Mouse (Mus musculus) kidney, postnatal 25 days (tissue): ENCODE measurements around the gene Stim2.

Source experiments
- DNase-seq, 2 experiments: peaks; one replicate each; pipeline ENCODE4 v3.0.0; 2021; ENCODE audit warnings: mixed read lengths in 2 of 2

Gene Stim2

DNA sequence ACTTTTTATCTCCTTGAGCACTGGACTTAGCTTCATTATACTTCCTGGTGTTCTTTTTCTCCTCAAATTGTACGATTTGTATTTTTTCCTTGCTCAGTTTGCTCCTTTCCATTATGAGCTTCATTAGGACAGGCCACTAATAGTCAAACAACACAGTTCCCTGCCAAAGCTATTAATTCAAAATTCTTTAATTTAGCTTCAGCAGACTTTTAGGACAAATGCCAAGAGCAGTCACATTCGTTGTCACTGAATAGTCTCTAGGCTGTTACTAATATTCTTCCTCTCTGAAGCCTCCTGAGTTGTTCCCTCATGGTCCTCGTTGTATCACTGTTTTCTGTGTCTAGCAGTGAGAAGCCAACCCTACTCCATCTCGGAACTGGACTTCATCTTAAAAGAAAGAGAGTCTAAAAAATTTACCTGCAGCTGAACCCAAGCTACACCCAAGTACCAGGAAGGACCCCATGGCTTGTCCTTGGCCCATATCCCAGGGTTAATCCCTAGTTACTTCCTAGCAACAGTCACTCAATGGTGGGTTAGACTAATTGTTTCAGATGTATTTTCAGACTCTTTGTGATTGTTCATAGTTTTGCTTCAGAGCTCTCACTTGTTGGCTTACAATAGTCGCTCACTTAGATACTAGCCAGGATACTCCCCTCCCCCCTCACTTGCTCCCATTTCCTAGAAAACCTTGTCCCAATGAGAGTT, 149.9 kb downstream of the Stim2 start:
- DNase-seq, result no peak

DNA sequence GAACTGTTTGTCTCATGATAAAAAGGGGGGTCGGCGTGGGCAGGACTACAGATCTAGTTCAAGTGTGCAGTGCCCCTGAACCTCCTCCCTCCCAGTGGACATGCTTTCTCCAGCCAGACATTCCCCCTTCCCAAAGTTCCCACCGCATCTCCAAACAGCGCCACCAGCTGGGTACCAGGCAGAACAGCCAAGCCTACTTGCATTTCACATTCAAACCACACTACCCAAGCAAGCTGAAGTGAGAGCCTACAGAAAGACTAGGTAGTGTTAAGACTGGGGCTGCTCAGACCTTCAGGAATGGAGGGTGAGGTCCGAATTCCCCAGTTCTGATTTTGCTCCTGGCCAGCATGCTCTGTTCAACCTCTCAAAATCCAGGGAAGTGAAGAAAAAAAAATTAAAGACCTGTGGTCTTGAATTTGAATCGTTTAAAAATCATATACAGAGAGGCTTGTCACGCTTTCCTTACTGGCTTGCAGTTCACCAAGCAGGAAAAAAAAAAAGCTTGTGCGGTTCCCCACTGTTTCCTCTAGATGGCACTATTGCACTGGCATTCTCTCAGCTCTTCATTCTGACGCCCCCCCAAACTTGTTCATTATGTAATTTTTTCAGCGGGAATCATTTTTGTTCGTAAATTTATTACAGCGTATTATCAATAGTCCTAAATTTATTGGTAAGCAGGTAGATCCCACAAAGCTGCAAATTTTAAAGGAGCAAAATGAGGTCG, 156.4 kb downstream of the Stim2 start:
- peak in 1 of 2 experiments; percentile 21 for DNase-seq

DNA sequence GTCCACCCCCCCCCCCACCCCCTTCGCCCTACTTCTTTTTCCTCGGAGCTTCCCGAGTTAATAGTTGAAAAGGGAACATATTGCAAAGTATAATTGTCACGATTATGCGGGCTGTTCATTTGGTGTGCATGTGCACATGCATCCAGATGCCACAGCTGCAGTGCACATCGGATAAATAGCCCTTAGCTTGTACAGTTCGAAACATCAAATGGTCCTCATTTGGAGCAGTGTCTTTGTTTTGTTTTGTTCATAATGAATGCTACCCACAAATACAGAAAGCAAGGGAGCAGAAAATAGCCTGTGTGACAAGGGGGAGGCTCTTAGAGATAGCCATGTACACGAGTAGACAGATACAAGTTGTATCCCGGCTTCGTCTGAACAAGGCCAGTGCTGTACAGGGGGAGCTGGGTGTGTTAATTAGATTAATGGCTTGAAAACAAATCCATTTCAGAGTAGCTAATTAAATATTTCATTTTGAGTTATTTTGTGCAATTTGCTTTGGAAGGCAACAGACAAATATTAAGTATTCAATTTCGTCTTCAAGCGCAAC, 157.0 kb downstream of the Stim2 start:
- no peak for DNase-seq

GRCm38 (mm10) chr5:54155916-54156315, 157.6 kb downstream of the Stim2 start:
- no peak for DNase-seq

DNA sequence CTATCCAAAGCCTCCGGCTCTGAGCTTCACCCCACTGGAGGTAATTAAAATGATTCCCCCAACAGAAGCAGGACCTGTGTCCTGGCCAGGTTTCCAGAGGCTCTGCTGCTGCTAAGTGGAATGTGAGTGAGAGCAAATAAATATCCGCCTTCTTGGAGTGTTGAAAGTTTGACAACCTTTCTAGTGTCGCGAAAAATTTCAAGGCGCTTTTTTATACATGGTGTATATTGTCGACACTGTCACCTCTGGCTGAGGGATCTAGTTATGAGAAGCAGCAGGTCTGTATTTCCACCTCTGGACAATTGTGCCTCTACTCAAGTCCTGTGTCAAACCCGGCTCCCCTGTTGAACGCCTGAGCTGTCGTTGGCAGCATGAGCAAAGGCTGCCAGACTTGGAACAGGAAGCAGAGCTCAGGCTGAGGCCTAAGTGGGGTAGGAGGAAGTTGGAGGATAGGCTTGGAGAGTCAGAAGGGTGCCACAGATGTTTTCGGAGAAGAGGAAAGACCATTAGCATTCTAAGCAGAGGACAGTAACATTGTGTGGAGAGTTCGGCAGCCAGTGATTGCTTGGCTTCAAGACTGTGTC, 158.7 kb downstream of the Stim2 start:
- no peak for DNase-seq

DNA sequence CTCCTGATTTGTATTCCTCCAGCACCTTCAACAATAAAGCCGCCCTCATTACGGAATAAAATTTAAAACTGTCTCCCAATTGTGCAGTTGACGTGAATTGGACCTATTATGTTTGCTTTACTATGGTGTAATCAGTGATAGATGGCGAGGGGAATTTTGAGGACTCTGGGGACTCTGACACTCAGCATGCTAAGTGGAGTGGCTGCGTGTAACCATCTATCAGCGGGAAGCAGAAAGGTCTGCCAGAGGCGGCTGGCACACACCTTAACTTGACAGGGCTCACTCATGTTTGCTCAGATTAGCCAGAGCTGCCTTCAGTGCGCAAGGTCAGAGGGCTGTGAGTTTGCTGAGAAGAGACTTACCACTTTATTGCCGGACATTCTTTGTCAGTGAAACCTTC, 159.9 kb downstream of the Stim2 start:
- no peak for DNase-seq

DNA sequence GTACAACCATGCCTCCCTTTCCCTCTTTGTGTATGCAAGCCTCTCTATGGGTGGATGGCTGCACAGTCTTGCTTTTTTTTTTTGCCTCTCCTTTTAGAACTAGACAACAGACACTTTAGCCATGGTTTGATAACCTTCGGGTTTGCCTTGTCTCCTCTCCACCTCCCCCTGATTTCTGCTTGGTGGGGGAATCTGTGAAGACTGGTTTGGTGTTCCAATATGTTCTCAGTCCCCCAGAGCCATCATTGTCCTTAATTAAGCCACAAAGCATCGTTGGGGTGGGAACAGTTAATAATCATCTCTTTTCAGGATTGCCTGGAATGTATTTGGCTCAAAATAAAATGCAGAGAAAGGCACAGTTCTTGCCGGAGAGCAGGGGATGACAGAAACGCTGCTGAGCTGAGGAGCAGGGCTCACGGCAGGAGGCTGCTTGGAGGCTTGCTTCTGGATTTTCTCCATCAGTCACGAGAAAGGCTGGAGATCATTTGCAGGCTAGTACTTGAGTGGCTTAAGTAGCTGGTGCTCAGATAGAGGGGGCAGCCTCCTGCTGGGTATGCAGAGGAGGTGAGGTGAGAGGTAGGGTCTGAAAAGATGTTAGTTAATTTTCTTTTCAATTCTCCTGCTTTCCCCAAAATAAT, 161.0 kb downstream of the Stim2 start:
- DNase-seq, result no peak

GRCm38 (mm10) chr5:54160561-54160960, 162.3 kb downstream of the Stim2 start:
- no peak for DNase-seq

GRCm38 (mm10) chr5:54163890-54164289, 165.6 kb downstream of the Stim2 start:
- DNase-seq, result peak; percentile 13 to 42
